Mouse (Mus musculus): ENCODE measurements around the gene Cenpp.

GRCm38 (mm10) chr13:49461458-49462132 is 191.0 kb downstream of the Cenpp start:
- no peak for TF ChIP-seq CTCF (IDR thresholded peaks at IDR 0.05; ENCODE audit: low read depth)
- TF ChIP-seq EP300 (IDR thresholded peaks at IDR 0.05; ENCODE audit: low read depth): no peak
